Mouse (Mus musculus): ENCODE results near the gene Kcnk12.
A peak's percentile ranks its signal among the peaks of the same experiment; 100 is the strongest.

The Kcnk12 gene

GRCm38 (mm10) chr17:87797688-87798291, at the start of gene Kcnk12:
Kcnk12 (minus strand) TSS chr17:87797994.
- no peak for DNase-seq (ENCODE audit: low read depth, low spot score)
- Histone ChIP-seq H3K27me3 (ENCODE audit: control insufficient read depth, insufficient read depth, low read length, poor library complexity, severe bottlenecking) (no peaks in the 10 kb centered on the region; the same call in 1 of the 2 replicates), H3K36me3 (ENCODE audit: control insufficient read depth, insufficient read depth, low read length, poor library complexity, severe bottlenecking) (no peaks in the 10 kb centered on the region)

DNA sequence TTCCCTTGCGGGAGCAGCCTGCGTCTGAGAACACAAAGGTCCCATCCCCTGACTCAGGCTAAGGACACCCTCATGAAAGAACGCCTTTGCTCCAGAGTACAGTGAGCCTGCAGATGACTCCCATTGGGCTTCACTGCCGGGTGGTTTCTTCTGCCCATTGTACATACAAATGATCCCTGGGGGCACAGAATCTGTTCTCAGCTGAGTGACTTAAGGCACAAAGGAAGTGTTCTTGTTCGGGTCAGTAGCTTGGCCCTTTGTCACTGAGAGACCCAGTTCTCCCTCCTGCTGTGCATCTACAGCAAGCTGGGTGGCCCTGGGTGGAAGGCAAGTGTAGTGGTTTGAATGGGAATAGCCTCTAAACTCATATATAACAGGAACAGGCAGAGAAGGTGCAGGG, 44.4 kb upstream of the Kcnk12 start:
- no peak for DNase-seq (ENCODE audit: low read depth, low spot score)
- Histone ChIP-seq H3K27me3 (ENCODE audit: control insufficient read depth, insufficient read depth, low read length, poor library complexity, severe bottlenecking) (no peaks in the 10 kb centered on the region), H3K36me3 (ENCODE audit: control insufficient read depth, insufficient read depth, low read length, poor library complexity, severe bottlenecking) (no peaks in the 10 kb centered on the region)

DNA sequence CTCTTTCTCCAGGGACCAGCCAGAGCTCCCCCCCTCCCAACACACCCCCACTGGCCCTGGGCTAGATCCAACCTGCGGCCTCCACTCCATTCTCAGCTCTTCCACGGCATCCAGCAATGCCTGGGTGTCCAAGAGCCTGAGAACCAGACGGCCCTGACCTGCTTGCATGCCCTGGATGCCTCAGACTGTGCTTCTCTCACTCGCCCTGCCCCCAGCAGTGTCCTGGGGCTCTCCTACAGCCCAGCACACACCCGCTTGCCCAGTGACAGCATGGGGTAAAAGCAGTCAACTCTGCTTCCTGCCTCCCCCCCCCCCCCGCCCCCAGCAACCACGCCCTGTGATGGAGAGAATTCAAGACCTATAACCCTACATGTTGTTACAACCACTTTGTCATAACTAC, 42.3 kb upstream of the Kcnk12 start:
- DNase-seq (ENCODE audit: low read depth, low spot score), result no peak
- Histone ChIP-seq H3K36me3 (ENCODE audit: control insufficient read depth, insufficient read depth, low read length, poor library complexity, severe bottlenecking) (no peaks in the 10 kb centered on the region), H3K27me3 (ENCODE audit: control insufficient read depth, insufficient read depth, low read length, poor library complexity, severe bottlenecking) (no peaks in the 10 kb centered on the region)

DNA sequence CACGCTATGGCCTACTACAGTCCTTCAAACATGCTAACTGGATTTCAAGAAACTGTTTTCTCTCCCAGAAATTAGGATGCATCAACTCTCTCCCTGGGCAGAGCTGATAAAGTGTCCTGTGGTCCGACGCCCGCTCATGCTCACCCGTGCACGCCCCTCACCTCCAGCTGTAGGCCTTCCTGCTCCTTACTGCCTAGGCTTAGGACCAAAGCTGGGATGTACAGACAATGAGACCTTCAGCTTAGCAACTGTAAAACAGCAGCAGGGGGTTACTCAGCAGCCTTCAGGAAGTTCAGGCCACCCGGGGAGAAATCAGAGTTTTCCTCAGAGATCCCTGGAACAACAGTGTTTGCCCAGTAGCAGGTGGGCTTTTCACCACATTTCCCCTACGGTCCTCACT, 37.1 kb upstream of the Kcnk12 start:
- H3K36me3 ChIP-seq (ENCODE audit: control insufficient read depth, insufficient read depth, low read length, poor library complexity, severe bottlenecking), result no peaks in the 10 kb centered on the region
- no peak for DNase-seq (ENCODE audit: low read depth, low spot score)
- no peaks in the 10 kb centered on the region for H3K27me3 ChIP-seq (ENCODE audit: control insufficient read depth, insufficient read depth, low read length, poor library complexity, severe bottlenecking)

DNA sequence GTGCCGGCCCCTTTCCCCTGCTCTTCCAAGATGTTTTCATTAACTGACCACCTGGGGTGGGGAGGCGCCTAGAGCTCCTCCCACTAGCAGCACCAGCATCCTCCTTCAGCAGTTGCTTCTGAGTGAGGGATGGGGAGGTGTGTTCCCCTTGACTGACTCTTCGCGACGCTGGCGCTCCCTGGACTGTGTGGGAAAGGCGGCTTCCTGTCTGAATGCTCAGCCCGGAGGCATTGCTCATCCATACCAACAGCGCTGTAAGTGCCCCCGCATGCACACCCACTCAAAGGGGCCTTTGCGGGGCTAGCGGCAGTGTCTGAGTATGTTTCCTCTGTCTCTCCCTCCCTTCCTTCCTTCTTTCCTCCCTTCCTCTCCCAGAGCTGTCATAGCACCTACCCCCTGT, 29.1 kb upstream of the Kcnk12 start:
- H3K36me3 ChIP-seq (ENCODE audit: control insufficient read depth, insufficient read depth, low read length, poor library complexity, severe bottlenecking), result no peaks in the 10 kb centered on the region
- H3K27me3 ChIP-seq (ENCODE audit: control insufficient read depth, insufficient read depth, low read length, poor library complexity, severe bottlenecking), result no peaks in the 10 kb centered on the region
- DNase-seq (ENCODE audit: low read depth, low spot score), result no peak

- no peak for DNase-seq (ENCODE audit: low read depth, low spot score)
- H3K27me3 ChIP-seq (ENCODE audit: control insufficient read depth, insufficient read depth, low read length, poor library complexity, severe bottlenecking), result no peaks in the 10 kb centered on the region
- no peaks in the 10 kb centered on the region for H3K36me3 ChIP-seq (ENCODE audit: control insufficient read depth, insufficient read depth, low read length, poor library complexity, severe bottlenecking)
These were observed 28.3 kb upstream of the Kcnk12 start for GRCm38 (mm10) chr17:87826036-87826560.

- Histone ChIP-seq H3K27me3 (ENCODE audit: control insufficient read depth, insufficient read depth, low read length, poor library complexity, severe bottlenecking) (no peaks in the 10 kb centered on the region), H3K36me3 (ENCODE audit: control insufficient read depth, insufficient read depth, low read length, poor library complexity, severe bottlenecking) (no peaks in the 10 kb centered on the region)
- DNase-seq (ENCODE audit: low read depth, low spot score), result no peak
These were observed 27.7 kb upstream of the Kcnk12 start for GRCm38 (mm10) chr17:87825454-87826008.

- no peaks in the 10 kb centered on the region for H3K27me3 ChIP-seq (ENCODE audit: control insufficient read depth, insufficient read depth, low read length, poor library complexity, severe bottlenecking)
- DNase-seq (ENCODE audit: low read depth, low spot score), result no peak
- no peaks in the 10 kb centered on the region for H3K36me3 ChIP-seq (ENCODE audit: control insufficient read depth, insufficient read depth, low read length, poor library complexity, severe bottlenecking)
These were observed 25.2 kb upstream of the Kcnk12 start for GRCm38 (mm10) chr17:87823031-87823430.

DNA sequence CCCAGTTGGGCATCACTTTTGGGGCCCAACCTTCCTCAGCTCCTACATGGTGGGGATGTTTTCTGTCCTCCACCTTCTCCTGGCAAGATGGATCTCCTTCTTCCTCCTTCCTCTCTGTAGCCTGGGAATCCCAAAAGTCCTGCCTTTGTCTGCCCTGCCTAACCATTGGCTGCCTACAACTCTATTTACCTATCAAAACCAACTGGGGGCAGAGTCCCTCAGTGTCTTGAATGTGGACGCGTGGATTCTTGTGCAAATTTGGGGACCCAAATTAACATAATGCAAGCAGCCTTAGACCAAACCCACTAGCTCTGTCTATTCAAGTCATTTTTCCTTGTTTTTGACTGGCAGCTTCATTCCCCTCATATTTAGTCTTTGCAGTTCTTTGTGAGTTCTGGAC, 11.8 kb upstream of the Kcnk12 start:
- H3K27me3 ChIP-seq (ENCODE audit: control insufficient read depth, insufficient read depth, low read length, poor library complexity, severe bottlenecking), result no peaks in the 10 kb centered on the region; the same call in 1 of the 2 replicates
- DNase-seq (ENCODE audit: low read depth, low spot score), result no peak
- no peaks in the 10 kb centered on the region for H3K36me3 ChIP-seq (ENCODE audit: control insufficient read depth, insufficient read depth, low read length, poor library complexity, severe bottlenecking)

GRCm38 (mm10) chr17:87799948-87800340, 2.1 kb upstream of the Kcnk12 start:
- no peak for DNase-seq (ENCODE audit: low read depth, low spot score)
- Histone ChIP-seq H3K27me3 (ENCODE audit: control insufficient read depth, insufficient read depth, low read length, poor library complexity, severe bottlenecking) (no peaks in the 10 kb centered on the region; the same call in 1 of the 2 replicates), H3K36me3 (ENCODE audit: control insufficient read depth, insufficient read depth, low read length, poor library complexity, severe bottlenecking) (no peaks in the 10 kb centered on the region)

- Histone ChIP-seq H3K36me3 (ENCODE audit: control insufficient read depth, insufficient read depth, low read length, poor library complexity, severe bottlenecking) (no peaks in the 10 kb centered on the region), H3K27me3 (ENCODE audit: control insufficient read depth, insufficient read depth, low read length, poor library complexity, severe bottlenecking) (no peaks in the 10 kb centered on the region; the same call in 1 of the 2 replicates)
- DNase-seq (ENCODE audit: low read depth, low spot score), result no peak
These were observed 1.6 kb upstream of the Kcnk12 start for GRCm38 (mm10) chr17:87799212-87799947.

- H3K36me3 ChIP-seq (ENCODE audit: control insufficient read depth, insufficient read depth, low read length, poor library complexity, severe bottlenecking), result no peaks in the 10 kb centered on the region
- DNase-seq (ENCODE audit: low read depth, low spot score), result peak; percentile 25
These were observed 688 bp upstream of the Kcnk12 start for GRCm38 (mm10) chr17:87798423-87798941.

GRCm38 (mm10) chr17:87796881-87797416, 845 bp downstream of the Kcnk12 start:
- no peaks in the 10 kb centered on the region for H3K36me3 ChIP-seq (ENCODE audit: control insufficient read depth, insufficient read depth, low read length, poor library complexity, severe bottlenecking)
- DNase-seq (ENCODE audit: low read depth, low spot score), result no peak
- H3K27me3 ChIP-seq (ENCODE audit: control insufficient read depth, insufficient read depth, low read length, poor library complexity, severe bottlenecking), result no peaks in the 10 kb centered on the region; the same call in 1 of the 2 replicates

More at GRCm38 (mm10) chr17:87798423-87798941, 688 bp upstream of the Kcnk12 start:
- H3K27me3 ChIP-seq (ENCODE audit: control insufficient read depth, insufficient read depth, low read length, poor library complexity, severe bottlenecking), result no peaks in the 10 kb centered on the region; the same call in 1 of the 2 replicates

GRCm38 (mm10) chr17:87795927-87796714, 1.7 kb downstream of the Kcnk12 start:
- Histone ChIP-seq H3K27me3 (ENCODE audit: control insufficient read depth, insufficient read depth, low read length, poor library complexity, severe bottlenecking) (no peaks in the 10 kb centered on the region; the same call in 1 of the 2 replicates), H3K36me3 (ENCODE audit: control insufficient read depth, insufficient read depth, low read length, poor library complexity, severe bottlenecking) (no peaks in the 10 kb centered on the region)
- DNase-seq (ENCODE audit: low read depth, low spot score), result no peak

Data from splenic B cell, adult 2 months (primary cell).